Mouse (Mus musculus): ENCODE data around the gene Slc30a10.
A peak's percentile ranks its signal among the peaks of the same experiment; 100 is the strongest.

The Slc30a10 gene

GRCm38 (mm10) chr1:185469551-185470021 is 14.9 kb downstream of the Slc30a10 start:
- no peak for DNase-seq

GRCm38 (mm10) chr1:185472025-185472720 is 17.5 kb downstream of the Slc30a10 start:
- DNase-seq, result no peak

DNA sequence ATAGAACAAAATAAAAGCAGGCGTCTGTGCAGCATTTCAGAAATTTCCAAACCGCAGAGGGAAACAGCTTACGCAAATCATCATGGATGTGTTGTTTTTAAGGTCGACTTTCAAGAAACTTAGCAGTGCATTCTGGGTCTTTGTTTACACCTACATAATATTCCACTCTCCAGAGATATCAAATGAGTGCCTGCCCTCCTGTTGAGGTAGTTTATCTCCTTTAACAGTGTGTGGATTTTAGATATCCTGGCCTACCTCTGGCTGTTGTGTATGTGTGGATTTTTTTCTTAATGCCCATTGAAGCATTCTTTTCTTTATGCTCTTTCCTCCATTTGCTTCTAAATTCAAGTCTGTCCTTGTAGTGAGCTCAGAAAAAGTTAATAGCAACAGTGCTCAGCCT is 18.1 kb downstream of the Slc30a10 start:
- DNase-seq, result no peak

DNA sequence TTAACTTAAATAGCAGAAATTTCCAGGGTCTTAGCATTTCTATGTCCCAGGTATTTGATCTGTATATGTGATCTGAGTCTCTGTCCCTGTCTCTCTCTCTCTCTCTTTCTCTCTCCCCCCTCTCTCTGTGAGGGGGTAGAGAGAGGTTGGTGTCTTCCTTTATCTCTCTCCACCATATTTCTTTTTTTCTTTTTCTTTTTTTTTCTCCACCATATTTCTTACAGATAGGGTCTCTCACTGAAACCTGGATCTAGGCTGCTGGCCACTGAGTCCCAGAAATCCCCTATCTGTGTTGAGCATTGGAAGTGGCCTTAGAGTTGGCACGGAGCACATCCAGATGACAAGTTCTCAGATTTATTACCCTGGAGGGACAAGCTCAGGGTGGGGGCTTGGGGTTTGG is 18.8 kb downstream of the Slc30a10 start:
- no peak for DNase-seq

- DNase-seq, result no peak
These were observed 25.2 kb downstream of the Slc30a10 start for GRCm38 (mm10) chr1:185479861-185480260.

DNA sequence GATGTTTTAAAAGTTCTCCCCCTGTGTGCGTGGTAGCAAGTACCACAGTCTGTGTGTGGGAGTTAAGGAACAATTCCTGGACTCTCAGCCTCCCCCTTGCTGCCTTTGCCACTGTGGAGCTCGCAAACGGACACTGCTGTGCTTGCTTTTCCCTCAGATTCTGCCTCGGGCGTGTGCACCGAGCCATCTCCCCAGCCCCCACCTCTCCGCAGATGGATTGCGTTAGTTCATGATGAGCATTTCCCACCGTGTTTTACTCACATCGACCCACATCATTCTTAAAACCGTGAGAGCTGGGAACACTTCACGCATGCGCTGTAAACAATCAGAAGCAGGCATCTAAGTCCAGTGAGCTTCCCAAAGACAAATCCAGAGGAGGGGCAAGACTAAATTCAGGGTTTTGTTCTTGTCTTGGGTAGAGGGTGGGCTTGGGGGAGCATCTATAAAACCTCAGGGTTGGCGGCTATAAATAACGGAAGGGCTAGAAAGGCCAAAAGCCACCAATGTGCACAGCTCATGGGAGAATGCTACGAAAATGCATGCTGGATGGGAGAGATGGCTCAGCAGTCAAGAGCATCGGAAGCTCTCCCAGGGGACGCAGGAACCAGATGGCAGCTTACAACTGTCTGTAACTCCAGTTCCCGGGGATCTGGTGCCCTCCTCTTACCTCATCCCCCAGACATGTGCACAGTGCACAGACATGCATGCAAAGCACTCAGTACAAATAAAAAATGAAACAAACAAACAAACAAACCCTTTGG is 27.5 kb downstream of the Slc30a10 start:
- no peak for DNase-seq

DNA sequence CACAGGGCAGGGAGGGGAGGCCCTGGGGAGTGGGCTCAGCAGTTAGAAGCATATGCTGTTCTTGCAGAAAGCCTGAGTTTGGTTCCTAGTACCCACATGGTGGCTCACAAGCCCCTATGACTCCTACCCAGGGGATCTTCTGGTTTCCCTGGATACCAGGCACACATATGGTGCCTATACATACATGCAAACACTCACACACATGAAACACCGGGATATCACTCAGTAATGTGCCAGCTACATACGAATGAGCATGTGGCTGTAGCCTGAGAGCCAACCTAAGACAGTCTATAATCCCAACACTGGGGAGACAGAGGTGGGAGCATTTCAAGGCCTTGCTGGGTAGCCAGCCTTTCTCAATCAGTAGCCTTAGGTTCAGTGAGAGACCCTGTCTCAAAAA is 28.1 kb downstream of the Slc30a10 start:
- DNase-seq, result no peak

DNA sequence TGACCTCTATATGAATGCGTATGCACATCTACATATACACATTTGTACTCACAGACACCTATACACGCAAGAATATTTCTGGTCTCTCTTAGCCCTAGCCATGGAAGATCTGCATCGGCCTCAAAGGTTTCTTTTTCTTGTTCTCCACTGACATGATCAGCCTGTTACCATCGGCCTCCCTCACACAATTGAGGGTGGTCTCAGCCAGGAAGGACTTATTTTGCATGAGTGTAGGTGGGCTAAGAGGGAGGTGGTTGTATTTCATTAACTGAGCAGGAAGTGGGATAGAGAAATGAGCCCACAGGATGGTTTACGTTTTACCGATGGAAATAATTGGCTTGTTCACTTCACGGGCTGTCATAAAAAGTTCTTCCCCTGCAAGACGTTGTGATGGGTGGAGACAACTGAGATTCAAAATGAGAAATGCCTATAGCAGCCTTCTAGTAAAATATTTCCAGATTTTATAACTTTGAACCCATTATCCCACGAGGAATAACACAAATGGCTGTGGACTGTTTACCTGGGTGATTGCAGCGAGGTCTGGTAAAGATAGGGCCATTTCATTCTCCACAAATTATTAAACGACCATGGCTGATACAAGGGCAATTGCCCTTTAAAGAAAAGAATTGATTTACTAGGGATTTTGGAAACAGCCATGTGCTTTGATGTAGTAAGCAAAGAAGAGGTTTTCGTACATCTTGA is 28.9 kb downstream of the Slc30a10 start:
- DNase-seq, result no peak

- peak; percentile 61 for DNase-seq
These were observed 29.6 kb downstream of the Slc30a10 start for GRCm38 (mm10) chr1:185484281-185484680.

DNA sequence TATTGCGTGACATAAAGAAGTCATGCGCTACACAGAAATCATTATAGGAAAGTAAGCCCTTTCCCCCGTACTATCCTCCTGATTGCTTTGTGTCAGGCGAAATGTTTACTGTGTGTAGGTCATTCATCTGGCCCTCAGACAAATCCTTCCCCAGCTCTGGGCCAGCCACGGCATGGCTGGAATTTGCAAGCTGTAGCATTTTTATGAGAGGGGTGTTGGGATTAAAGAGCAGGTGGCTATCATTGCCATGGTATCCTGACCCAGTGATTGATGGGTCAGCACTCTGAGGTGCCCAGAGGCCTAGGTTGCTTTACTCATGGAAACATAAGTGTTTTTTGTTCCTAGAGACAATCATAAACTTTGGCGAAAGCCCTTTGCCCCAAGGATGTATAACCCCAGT is 35.2 kb downstream of the Slc30a10 start:
- DNase-seq, result no peak

DNA sequence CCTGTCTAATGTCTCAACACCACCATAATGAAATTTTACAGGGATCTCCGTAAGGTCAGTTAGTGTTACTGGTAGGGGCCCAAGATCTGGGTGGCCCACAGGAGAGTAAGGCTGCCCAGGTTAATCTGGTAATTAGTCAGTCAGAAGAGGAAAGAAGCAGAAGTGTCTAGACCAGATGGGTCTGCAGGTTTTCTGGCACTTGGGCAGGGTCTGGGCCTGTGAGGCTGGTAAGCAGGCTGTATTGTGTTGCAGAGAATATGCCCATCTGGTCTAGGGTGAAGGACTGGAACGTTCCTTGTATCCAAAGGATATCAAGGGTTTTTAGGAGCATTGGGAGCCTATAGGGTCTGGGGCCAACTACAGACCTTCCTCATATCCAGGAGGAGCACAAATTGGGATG is 36.0 kb downstream of the Slc30a10 start:
- DNase-seq, result peak; percentile 64

DNA sequence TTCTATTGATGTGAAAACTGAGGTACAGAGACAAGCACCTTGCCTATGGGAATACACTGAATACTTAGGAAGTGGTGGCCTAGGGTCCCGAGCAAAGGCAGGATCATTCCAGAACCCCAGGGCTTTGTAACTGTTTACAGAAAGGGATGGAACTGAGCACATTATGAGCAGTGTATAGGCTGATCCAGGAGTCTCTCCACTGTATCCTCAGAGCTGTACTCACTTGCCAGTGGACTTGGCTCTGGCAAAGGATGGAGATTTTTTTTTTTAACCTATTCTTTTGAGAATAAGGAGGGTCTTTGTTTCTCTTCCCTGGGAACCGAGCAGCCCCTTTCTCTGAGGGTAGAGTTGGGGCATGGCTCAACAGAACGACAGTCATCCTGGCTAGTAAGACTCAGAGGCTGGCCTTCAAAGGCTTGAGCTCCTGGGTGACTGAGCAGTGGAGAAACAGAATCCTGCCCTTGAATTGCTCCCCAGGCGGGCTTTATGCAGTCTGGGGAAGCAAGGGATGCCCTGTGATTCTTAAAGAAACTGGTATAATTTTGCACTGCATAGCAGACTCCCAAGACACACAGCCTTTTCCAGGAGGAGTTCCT is 38.9 kb downstream of the Slc30a10 start:
- DNase-seq, result peak; percentile 76

GRCm38 (mm10) chr1:185496791-185497460 is 42.3 kb downstream of the Slc30a10 start:
- peak; percentile 42 for DNase-seq

- no peak for DNase-seq
These were observed 46.0 kb downstream of the Slc30a10 start for GRCm38 (mm10) chr1:185500602-185501001.

DNA sequence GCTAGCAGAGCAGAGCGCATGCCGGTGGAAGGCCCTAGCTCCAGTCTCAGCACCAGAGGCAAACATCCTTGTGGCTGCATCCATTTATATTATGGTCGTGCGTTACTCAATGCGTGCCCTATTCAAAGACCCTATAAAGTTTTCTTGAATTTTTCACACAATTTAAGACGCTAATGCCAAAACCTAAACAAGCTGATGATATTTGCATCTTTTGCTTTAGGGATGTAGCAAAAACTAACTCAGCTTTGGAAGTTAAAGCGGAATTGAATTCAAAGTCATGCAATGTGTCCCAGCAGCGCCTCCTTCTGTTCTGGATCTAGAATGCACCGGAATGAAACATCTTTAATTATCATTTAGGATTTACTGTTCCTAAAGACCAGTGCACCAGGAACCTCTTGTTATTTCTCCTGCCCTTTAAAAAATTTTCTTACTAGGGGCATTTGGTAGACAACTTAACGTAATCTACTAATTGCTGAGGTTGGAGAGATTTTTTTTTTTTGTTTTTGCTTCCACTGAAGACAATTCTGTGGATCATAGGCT is 47.2 kb downstream of the Slc30a10 start:
- DNase-seq, result no peak

- DNase-seq, result peak; percentile 58
These were observed 47.9 kb downstream of the Slc30a10 start for GRCm38 (mm10) chr1:185502550-185502949.

DNA sequence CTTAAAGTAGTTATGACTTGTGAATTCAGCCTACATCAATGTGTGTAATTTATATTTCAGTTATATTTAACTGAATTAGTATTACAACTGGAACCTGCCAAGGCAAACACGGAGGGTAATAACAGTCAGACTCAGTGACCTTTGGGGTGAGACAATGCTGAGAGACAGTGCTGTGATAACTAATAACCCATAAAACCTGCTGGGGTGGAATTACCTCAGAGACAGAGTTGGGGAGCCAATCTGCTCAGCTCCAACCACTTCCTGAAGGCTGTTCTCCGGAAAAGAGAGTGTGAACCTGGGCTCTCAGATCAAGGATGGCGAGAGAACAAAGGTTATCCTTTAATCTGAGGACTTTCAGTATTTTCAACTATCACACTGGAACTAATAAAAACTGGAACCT is 54.4 kb downstream of the Slc30a10 start:
- DNase-seq, result peak; percentile 37

- DNase-seq, result no peak
These were observed 56.7 kb downstream of the Slc30a10 start for GRCm38 (mm10) chr1:185511306-185511705.

GRCm38 (mm10) chr1:185515526-185515979 is 60.9 kb downstream of the Slc30a10 start:
- DNase-seq, result peak; percentile 27

GRCm38 (mm10) chr1:185516041-185516440 is 61.4 kb downstream of the Slc30a10 start:
- DNase-seq, result peak; percentile 79

- DNase-seq, result no peak
These were observed 62.9 kb downstream of the Slc30a10 start for GRCm38 (mm10) chr1:185517566-185517965.

All from heart, adult 11 months (tissue).